Mouse (Mus musculus): ENCODE data around the gene Mlf2. TPM values are rescaled to one million over a fixed set of nuclear protein-coding genes. Genes with fewer than 3 reads are reported as not detected.

Gene Mlf2
- 186 and 188 TPM in 2 replicates for polyA plus RNA-seq (2012; ENCODE audit: insufficient read depth, insufficient read length, missing spikeins)

- peaks cover 14% of the 10 kb centered on the region for H3K4me1 ChIP-seq (ENCODE audit: control insufficient read depth, insufficient read depth, low read length)
- H3K4me3 ChIP-seq (ENCODE audit: insufficient read depth, low read length) = peak within 1 kb of the TSS; percentile 91
- TF ChIP-seq CTCF (IDR thresholded peaks at IDR 0.05; ENCODE audit: low read depth, low read length) (peak; percentile 84), POLR2A (IDR thresholded peaks at IDR 0.05; ENCODE audit: borderline replicate concordance, low read depth, low read length) (no peak)
- peak within 1 kb of the TSS; percentile 73 for H3K27ac ChIP-seq (ENCODE audit: insufficient read depth, low read depth, low read length)
Observed at GRCm38 (mm10) chr6:124930754-124931524, at the start of gene Mlf2. TSS of gene Mlf2 (plus strand) at chr6:124931386.

- no peak overlapping the region for H3K4me3 ChIP-seq (ENCODE audit: insufficient read depth, low read length)
- no peak overlapping the region for H3K27ac ChIP-seq (ENCODE audit: insufficient read depth, low read depth, low read length)
- TF ChIP-seq CTCF (IDR thresholded peaks at IDR 0.05; ENCODE audit: low read depth, low read length) = no peak
- TF ChIP-seq POLR2A (IDR thresholded peaks at IDR 0.05; ENCODE audit: borderline replicate concordance, low read depth, low read length) = no peak
- peaks cover 3% of the 10 kb centered on the region; the same call in 1 of the 2 replicates for H3K4me1 ChIP-seq (ENCODE audit: control insufficient read depth, insufficient read depth, low read length)
Observed at GRCm38 (mm10) chr6:124881821-124882220, 49.4 kb upstream of the Mlf2 start.

DNA sequence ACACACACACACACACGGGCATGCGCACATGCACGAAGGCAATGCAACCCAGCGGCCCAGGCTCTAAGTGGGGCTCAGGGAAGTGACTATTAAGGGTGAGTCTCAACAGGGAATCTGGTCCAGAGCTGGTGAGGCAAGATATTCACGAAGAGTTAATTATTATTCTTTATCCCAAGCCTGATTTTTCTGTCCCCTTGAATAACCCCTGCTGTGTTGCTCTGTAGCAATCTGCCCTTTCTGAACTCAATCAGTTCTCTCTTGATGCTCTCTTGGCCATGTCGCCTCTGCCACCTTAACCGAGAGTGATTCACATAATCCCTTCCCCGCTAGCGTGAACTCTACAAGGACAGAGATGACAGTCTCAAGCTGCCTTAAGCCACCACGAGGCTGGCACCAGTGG is 47.8 kb upstream of the Mlf2 start:
- TF ChIP-seq POLR2A (IDR thresholded peaks at IDR 0.05; ENCODE audit: borderline replicate concordance, low read depth, low read length) (no peak), CTCF (IDR thresholded peaks at IDR 0.05; ENCODE audit: low read depth, low read length) (no peak)
- H3K4me1 ChIP-seq (ENCODE audit: control insufficient read depth, insufficient read depth, low read length) = peaks cover 3% of the 10 kb centered on the region; the same call in 1 of the 2 replicates
- no peak overlapping the region for H3K27ac ChIP-seq (ENCODE audit: insufficient read depth, low read depth, low read length)
- no peak overlapping the region for H3K4me3 ChIP-seq (ENCODE audit: insufficient read depth, low read length)

DNA sequence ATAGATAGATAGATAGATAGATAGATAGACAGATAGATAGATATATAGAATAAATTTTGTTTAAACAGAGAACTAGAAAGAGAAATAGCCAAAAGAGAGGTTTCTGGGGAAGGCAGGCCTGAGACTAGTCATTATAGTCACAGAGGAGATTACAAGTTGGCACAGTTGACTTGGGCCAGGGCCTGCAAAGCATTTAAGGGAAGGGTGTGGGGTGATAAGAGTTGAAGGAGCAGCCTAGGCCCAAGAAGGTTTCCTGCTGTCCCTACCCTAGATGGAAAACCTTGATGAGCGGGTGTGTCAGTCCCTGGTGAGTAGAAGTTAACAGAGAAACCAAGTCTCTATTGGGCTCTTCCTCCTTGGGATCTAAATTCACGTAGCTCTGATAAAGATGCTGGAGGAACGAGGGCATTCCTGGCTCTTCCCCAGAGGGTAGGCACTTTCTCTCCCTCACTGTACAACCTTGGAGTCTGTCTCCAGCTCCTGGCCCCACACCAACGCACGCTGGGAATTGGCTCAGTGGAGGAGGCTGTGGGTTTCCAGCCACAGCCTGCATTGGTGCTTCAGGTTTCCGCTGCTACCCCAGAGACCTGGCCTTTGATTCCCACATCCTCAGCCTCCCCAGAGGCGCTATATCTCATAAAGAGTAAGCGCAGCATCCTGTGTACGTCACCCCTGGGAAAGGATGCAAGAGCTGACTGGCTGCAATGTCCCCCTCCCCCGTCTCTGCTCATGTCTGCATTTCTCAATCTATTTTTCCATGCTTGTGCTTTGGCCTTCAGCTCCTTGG is 46.3 kb upstream of the Mlf2 start:
- no peak for TF ChIP-seq POLR2A (IDR thresholded peaks at IDR 0.05; ENCODE audit: borderline replicate concordance, low read depth, low read length)
- TF ChIP-seq CTCF (IDR thresholded peaks at IDR 0.05; ENCODE audit: low read depth, low read length) = no peak
- Histone ChIP-seq H3K4me1 (ENCODE audit: control insufficient read depth, insufficient read depth, low read length) (peaks cover 3% of the 10 kb centered on the region; the same call in 1 of the 2 replicates), H3K27ac (ENCODE audit: insufficient read depth, low read depth, low read length) (no peak overlapping the region), H3K4me3 (ENCODE audit: insufficient read depth, low read length) (no peak overlapping the region)

DNA sequence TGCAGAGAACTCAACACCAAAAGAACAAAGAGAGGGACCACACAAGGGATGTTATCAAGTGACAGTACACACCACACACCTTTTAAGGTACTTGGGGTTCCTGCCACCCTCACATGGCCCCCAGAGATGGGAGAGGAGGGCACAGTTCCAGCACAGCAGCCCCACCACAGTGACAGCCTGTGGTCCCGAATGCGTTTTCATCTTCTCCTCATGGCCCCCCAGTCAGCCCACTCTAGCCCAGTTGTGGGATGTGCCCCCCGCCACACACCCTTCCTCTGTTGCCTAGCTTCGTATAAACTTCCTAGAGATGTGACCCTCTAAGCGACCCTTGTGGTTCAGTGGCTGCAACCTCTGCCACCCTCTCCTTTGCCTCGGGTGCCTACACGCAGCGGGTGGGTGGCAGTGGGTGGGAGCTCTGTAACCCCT is 45.2 kb upstream of the Mlf2 start:
- TF ChIP-seq CTCF (IDR thresholded peaks at IDR 0.05; ENCODE audit: low read depth, low read length) (no peak), POLR2A (IDR thresholded peaks at IDR 0.05; ENCODE audit: borderline replicate concordance, low read depth, low read length) (no peak)
- no peak overlapping the region for H3K27ac ChIP-seq (ENCODE audit: insufficient read depth, low read depth, low read length)
- H3K4me3 ChIP-seq (ENCODE audit: insufficient read depth, low read length) = no peak overlapping the region
- peaks cover 12% of the 10 kb centered on the region for H3K4me1 ChIP-seq (ENCODE audit: control insufficient read depth, insufficient read depth, low read length)

GRCm38 (mm10) chr6:124887986-124888385 is 43.2 kb upstream of the Mlf2 start, which contains the start of gene Cd4:
TSS of gene Cd4 (minus strand) at chr6:124888221.
- TF ChIP-seq POLR2A (IDR thresholded peaks at IDR 0.05; ENCODE audit: borderline replicate concordance, low read depth, low read length) = no peak
- no peak for TF ChIP-seq CTCF (IDR thresholded peaks at IDR 0.05; ENCODE audit: low read depth, low read length)
- H3K4me1 ChIP-seq (ENCODE audit: control insufficient read depth, insufficient read depth, low read length) = peaks cover 21% of the 10 kb centered on the region
- H3K27ac ChIP-seq (ENCODE audit: insufficient read depth, low read depth, low read length) = no peak within 1 kb of the TSS
- H3K4me3 ChIP-seq (ENCODE audit: insufficient read depth, low read length) = no peak within 1 kb of the TSS

DNA sequence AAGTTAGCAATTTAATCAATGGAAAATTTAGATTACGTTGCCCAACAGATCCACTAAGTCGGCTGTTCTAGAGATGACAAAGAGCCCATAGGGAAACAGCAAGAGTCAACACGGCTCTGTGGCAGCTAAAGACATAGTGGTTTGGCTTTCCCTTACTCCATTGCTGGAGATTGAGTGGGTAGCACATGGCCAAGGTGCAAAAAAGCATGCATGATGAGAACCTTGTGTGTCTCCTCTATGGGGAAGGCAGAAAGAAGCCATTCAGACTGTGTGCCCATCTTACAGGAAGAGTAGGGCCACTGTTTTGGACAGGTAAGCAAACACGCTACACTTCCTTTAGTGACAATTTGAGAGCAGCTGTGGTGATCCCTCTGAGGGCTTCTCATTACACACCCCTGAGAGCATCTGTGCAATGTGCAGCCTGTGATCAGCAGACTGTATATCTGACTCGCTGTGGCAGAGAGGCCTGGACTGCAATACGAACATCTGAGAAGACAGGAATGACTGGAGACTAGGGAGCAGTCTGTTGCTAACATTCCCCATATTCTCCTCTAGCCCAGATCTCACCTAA is 42.5 kb upstream of the Mlf2 start:
- H3K4me1 ChIP-seq (ENCODE audit: control insufficient read depth, insufficient read depth, low read length) = peaks cover 25% of the 10 kb centered on the region
- no peak for TF ChIP-seq POLR2A (IDR thresholded peaks at IDR 0.05; ENCODE audit: borderline replicate concordance, low read depth, low read length)
- no peak for TF ChIP-seq CTCF (IDR thresholded peaks at IDR 0.05; ENCODE audit: low read depth, low read length)
- H3K4me3 ChIP-seq (ENCODE audit: insufficient read depth, low read length) = no peak overlapping the region
- no peak overlapping the region for H3K27ac ChIP-seq (ENCODE audit: insufficient read depth, low read depth, low read length)

- Histone ChIP-seq H3K4me3 (ENCODE audit: insufficient read depth, low read length) (no peak overlapping the region), H3K27ac (ENCODE audit: insufficient read depth, low read depth, low read length) (no peak overlapping the region), H3K4me1 (ENCODE audit: control insufficient read depth, insufficient read depth, low read length) (peaks cover 38% of the 10 kb centered on the region)
- no peak for TF ChIP-seq CTCF (IDR thresholded peaks at IDR 0.05; ENCODE audit: low read depth, low read length)
- TF ChIP-seq POLR2A (IDR thresholded peaks at IDR 0.05; ENCODE audit: borderline replicate concordance, low read depth, low read length) = no peak
Observed at GRCm38 (mm10) chr6:124890997-124891396, 40.2 kb upstream of the Mlf2 start.

- Histone ChIP-seq H3K4me3 (ENCODE audit: insufficient read depth, low read length) (peak overlapping the region; percentile 15; the same call in 1 of the 2 replicates), H3K4me1 (ENCODE audit: control insufficient read depth, insufficient read depth, low read length) (peaks cover 65% of the 10 kb centered on the region), H3K27ac (ENCODE audit: insufficient read depth, low read depth, low read length) (peak overlapping the region; percentile 98)
Observed at GRCm38 (mm10) chr6:124894113-124894512, 37.1 kb upstream of the Mlf2 start.

All from bone marrow macrophage, adult 2 months (primary cell).